Mouse (Mus musculus): ENCODE measurements around the gene Cfap61. TPM values are rescaled to one million over a fixed set of nuclear protein-coding genes. Genes with fewer than 3 reads are reported as not detected.

The Cfap61 gene
- polyA plus RNA-seq, 1 experiment from 2014 or later: not detected

- Histone ChIP-seq H3K9me3 (replicated peaks; ENCODE audit: control insufficient read depth, low read length) (no peaks in the 10 kb centered on the region), H3K4me2 (ENCODE audit: low read depth, low read length) (no peak overlapping the region), H3K9ac (ENCODE audit: low read depth, low read length) (no peak overlapping the region), H3K27ac (ENCODE audit: low read length) (no peak overlapping the region), H3K36me3 (ENCODE audit: control insufficient read depth, insufficient read depth) (no peaks in the 10 kb centered on the region), H3K4me3 (ENCODE audit: low read depth, low read length) (no peak overlapping the region), H3K27me3 (ENCODE audit: control insufficient read depth, insufficient read depth, low read depth, low read length) (no peaks in the 10 kb centered on the region), H3K4me1 (ENCODE audit: control insufficient read depth, low read depth, low read length) (no peaks in the 10 kb centered on the region)
- no peak for ATAC-seq (ENCODE audit: low read depth)
- WGBS (ENCODE audit: insufficient replicate concordance): 44% methylated on average over 3 of the region's 3 CpGs
These were observed 6.8 kb downstream of the Cfap61 start for GRCm38 (mm10) chr2:145941403-145941802.

DNA sequence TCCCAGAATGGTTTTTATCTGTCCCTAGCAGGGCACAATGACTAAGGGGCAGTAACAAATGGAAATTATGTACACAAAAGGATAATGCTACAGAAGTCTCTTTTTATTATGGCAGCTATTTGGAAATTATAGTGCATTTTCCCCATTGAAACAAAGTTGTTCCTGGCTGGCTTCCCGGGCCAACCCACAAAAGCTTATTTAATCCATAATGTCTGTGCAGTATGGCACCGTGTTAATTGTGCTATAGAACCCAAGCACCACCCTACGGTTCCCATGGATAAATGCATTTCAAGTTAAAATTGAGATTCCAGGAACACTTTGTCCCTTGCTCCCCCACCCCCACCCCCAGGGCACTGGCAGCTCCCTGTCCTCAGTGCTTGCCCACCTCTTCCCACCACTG is 9.7 kb downstream of the Cfap61 start:
- WGBS (ENCODE audit: insufficient replicate concordance): 65% methylated on average over 3 of the region's 3 CpGs
- no peak for ATAC-seq (ENCODE audit: low read depth)
- Histone ChIP-seq H3K36me3 (ENCODE audit: control insufficient read depth, insufficient read depth) (no peaks in the 10 kb centered on the region), H3K9ac (ENCODE audit: low read depth, low read length) (no peak overlapping the region), H3K4me2 (ENCODE audit: low read depth, low read length) (no peak overlapping the region), H3K4me3 (ENCODE audit: low read depth, low read length) (no peak overlapping the region), H3K9me3 (replicated peaks; ENCODE audit: control insufficient read depth, low read length) (no peaks in the 10 kb centered on the region), H3K27ac (ENCODE audit: low read length) (no peak overlapping the region), H3K4me1 (ENCODE audit: control insufficient read depth, low read depth, low read length) (no peaks in the 10 kb centered on the region), H3K27me3 (ENCODE audit: control insufficient read depth, insufficient read depth, low read depth, low read length) (no peaks in the 10 kb centered on the region)

- no peak overlapping the region for H3K4me3 ChIP-seq (ENCODE audit: low read depth, low read length)
- 60% methylated on average over 7 of the region's 7 CpGs for WGBS (ENCODE audit: insufficient replicate concordance)
- H3K36me3 ChIP-seq (ENCODE audit: control insufficient read depth, insufficient read depth): no peaks in the 10 kb centered on the region
- no peak overlapping the region for H3K27ac ChIP-seq (ENCODE audit: low read length)
- no peaks in the 10 kb centered on the region for H3K27me3 ChIP-seq (ENCODE audit: control insufficient read depth, insufficient read depth, low read depth, low read length)
- H3K4me1 ChIP-seq (ENCODE audit: control insufficient read depth, low read depth, low read length): no peaks in the 10 kb centered on the region
- ATAC-seq (ENCODE audit: low read depth): no peak
- no peak overlapping the region for H3K9ac ChIP-seq (ENCODE audit: low read depth, low read length)
- H3K4me2 ChIP-seq (ENCODE audit: low read depth, low read length): no peak overlapping the region
- no peaks in the 10 kb centered on the region for H3K9me3 ChIP-seq (replicated peaks; ENCODE audit: control insufficient read depth, low read length)
These were observed 13.9 kb downstream of the Cfap61 start for GRCm38 (mm10) chr2:145948402-145948954.

GRCm38 (mm10) chr2:145949475-145950068 is 15.0 kb downstream of the Cfap61 start:
- 55% methylated on average over 11 of the region's 11 CpGs for WGBS (ENCODE audit: insufficient replicate concordance)
- ATAC-seq (ENCODE audit: low read depth): no peak
- H3K27me3 ChIP-seq (ENCODE audit: control insufficient read depth, insufficient read depth, low read depth, low read length): no peaks in the 10 kb centered on the region
- H3K4me3 ChIP-seq (ENCODE audit: low read depth, low read length): no peak overlapping the region
- no peaks in the 10 kb centered on the region for H3K9me3 ChIP-seq (replicated peaks; ENCODE audit: control insufficient read depth, low read length)
- no peaks in the 10 kb centered on the region for H3K4me1 ChIP-seq (ENCODE audit: control insufficient read depth, low read depth, low read length)
- no peak overlapping the region for H3K9ac ChIP-seq (ENCODE audit: low read depth, low read length)
- H3K27ac ChIP-seq (ENCODE audit: low read length): no peak overlapping the region
- H3K4me2 ChIP-seq (ENCODE audit: low read depth, low read length): no peak overlapping the region
- H3K36me3 ChIP-seq (ENCODE audit: control insufficient read depth, insufficient read depth): no peaks in the 10 kb centered on the region

GRCm38 (mm10) chr2:145950239-145950638 is 15.7 kb downstream of the Cfap61 start:
- H3K9ac ChIP-seq (ENCODE audit: low read depth, low read length): no peak overlapping the region
- H3K27me3 ChIP-seq (ENCODE audit: control insufficient read depth, insufficient read depth, low read depth, low read length): no peaks in the 10 kb centered on the region
- no peaks in the 10 kb centered on the region for H3K36me3 ChIP-seq (ENCODE audit: control insufficient read depth, insufficient read depth)
- H3K27ac ChIP-seq (ENCODE audit: low read length): no peak overlapping the region
- no peak overlapping the region for H3K4me3 ChIP-seq (ENCODE audit: low read depth, low read length)
- no peaks in the 10 kb centered on the region for H3K4me1 ChIP-seq (ENCODE audit: control insufficient read depth, low read depth, low read length)
- WGBS (ENCODE audit: insufficient replicate concordance): 46% methylated on average over 10 of the region's 10 CpGs
- ATAC-seq (ENCODE audit: low read depth): no peak
- H3K9me3 ChIP-seq (replicated peaks; ENCODE audit: control insufficient read depth, low read length): no peaks in the 10 kb centered on the region
- no peak overlapping the region for H3K4me2 ChIP-seq (ENCODE audit: low read depth, low read length)

- no peaks in the 10 kb centered on the region for H3K9me3 ChIP-seq (replicated peaks; ENCODE audit: control insufficient read depth, low read length)
- no peaks in the 10 kb centered on the region for H3K27me3 ChIP-seq (ENCODE audit: control insufficient read depth, insufficient read depth, low read depth, low read length)
- 52% methylated on average over 5 of the region's 5 CpGs for WGBS (ENCODE audit: insufficient replicate concordance)
- ATAC-seq (ENCODE audit: low read depth): no peak
- no peaks in the 10 kb centered on the region for H3K4me1 ChIP-seq (ENCODE audit: control insufficient read depth, low read depth, low read length)
- no peak overlapping the region for H3K9ac ChIP-seq (ENCODE audit: low read depth, low read length)
- no peak overlapping the region for H3K4me3 ChIP-seq (ENCODE audit: low read depth, low read length)
- no peak overlapping the region for H3K4me2 ChIP-seq (ENCODE audit: low read depth, low read length)
- no peaks in the 10 kb centered on the region for H3K36me3 ChIP-seq (ENCODE audit: control insufficient read depth, insufficient read depth)
- no peak overlapping the region for H3K27ac ChIP-seq (ENCODE audit: low read length)
These were observed 18.1 kb downstream of the Cfap61 start for GRCm38 (mm10) chr2:145952726-145953125.

GRCm38 (mm10) chr2:145955844-145956243 is 21.3 kb downstream of the Cfap61 start:
- no peak overlapping the region for H3K4me3 ChIP-seq (ENCODE audit: low read depth, low read length)
- no peak for ATAC-seq (ENCODE audit: low read depth)
- no peaks in the 10 kb centered on the region for H3K36me3 ChIP-seq (ENCODE audit: control insufficient read depth, insufficient read depth)
- H3K9ac ChIP-seq (ENCODE audit: low read depth, low read length): no peak overlapping the region
- WGBS (ENCODE audit: insufficient replicate concordance): 61% methylated on average over 10 of the region's 10 CpGs
- H3K4me1 ChIP-seq (ENCODE audit: control insufficient read depth, low read depth, low read length): no peaks in the 10 kb centered on the region
- H3K9me3 ChIP-seq (replicated peaks; ENCODE audit: control insufficient read depth, low read length): no peaks in the 10 kb centered on the region
- no peaks in the 10 kb centered on the region for H3K27me3 ChIP-seq (ENCODE audit: control insufficient read depth, insufficient read depth, low read depth, low read length)
- no peak overlapping the region for H3K4me2 ChIP-seq (ENCODE audit: low read depth, low read length)
- no peak overlapping the region for H3K27ac ChIP-seq (ENCODE audit: low read length)

- 45% methylated on average over 5 of the region's 5 CpGs for WGBS (ENCODE audit: insufficient replicate concordance)
- H3K4me1 ChIP-seq (ENCODE audit: control insufficient read depth, low read depth, low read length): no peaks in the 10 kb centered on the region
- H3K4me2 ChIP-seq (ENCODE audit: low read depth, low read length): no peak overlapping the region
- no peak overlapping the region for H3K9ac ChIP-seq (ENCODE audit: low read depth, low read length)
- H3K27ac ChIP-seq (ENCODE audit: low read length): no peak overlapping the region
- no peak overlapping the region for H3K4me3 ChIP-seq (ENCODE audit: low read depth, low read length)
- no peaks in the 10 kb centered on the region for H3K36me3 ChIP-seq (ENCODE audit: control insufficient read depth, insufficient read depth)
- ATAC-seq (ENCODE audit: low read depth): no peak
- no peaks in the 10 kb centered on the region for H3K9me3 ChIP-seq (replicated peaks; ENCODE audit: control insufficient read depth, low read length)
- H3K27me3 ChIP-seq (ENCODE audit: control insufficient read depth, insufficient read depth, low read depth, low read length): no peaks in the 10 kb centered on the region
These were observed 21.7 kb downstream of the Cfap61 start for GRCm38 (mm10) chr2:145956318-145956717.

- no peaks in the 10 kb centered on the region for H3K36me3 ChIP-seq (ENCODE audit: control insufficient read depth, insufficient read depth)
- no peak overlapping the region for H3K27ac ChIP-seq (ENCODE audit: low read length)
- H3K4me1 ChIP-seq (ENCODE audit: control insufficient read depth, low read depth, low read length): no peaks in the 10 kb centered on the region
- no peaks in the 10 kb centered on the region for H3K9me3 ChIP-seq (replicated peaks; ENCODE audit: control insufficient read depth, low read length)
- 9% methylated on average over 4 of the region's 4 CpGs for WGBS (ENCODE audit: insufficient replicate concordance)
- no peak overlapping the region for H3K9ac ChIP-seq (ENCODE audit: low read depth, low read length)
- no peak overlapping the region for H3K4me2 ChIP-seq (ENCODE audit: low read depth, low read length)
- H3K27me3 ChIP-seq (ENCODE audit: control insufficient read depth, insufficient read depth, low read depth, low read length): no peaks in the 10 kb centered on the region
- no peak overlapping the region for H3K4me3 ChIP-seq (ENCODE audit: low read depth, low read length)
- no peak for ATAC-seq (ENCODE audit: low read depth)
These were observed 22.9 kb downstream of the Cfap61 start for GRCm38 (mm10) chr2:145957450-145957849.
